Comparison of ENCODE assay signal across 8 mouse cellular contexts in genomic region chr2:38433736-38434135, GRCm38 (mm10).
DNase-seq lines count a peak whose midpoint lies in the region; ATAC-seq and TF ChIP-seq lines count a peak whose summit lies in the region.

No protein-coding gene starts in this region.

- TF ChIP-seq EP300 in stomach, postnatal 0 days (optimal IDR thresholded peaks at IDR 0.05), result no peak

- H3K27me3 ChIP-seq in stomach, postnatal 0 days (ENCODE audit: control insufficient read depth, insufficient read depth, low read length), result no peaks in the 10 kb centered on the region

- DNase-seq in gastrocnemius, adult 18-20 months (ENCODE audit: low spot score), result peak; percentile 26
- DNase-seq in gastrocnemius, postnatal 10 days, result no peak
- peak; percentile 14 for DNase-seq in thymus, postnatal 4 days
- no peak for DNase-seq in thymus, postnatal 36 days
- DNase-seq in heart, postnatal 36 days, result peak; percentile 14 to 17
- no peak for DNase-seq in stomach, postnatal 0 days (ENCODE audit: low spot score)
- DNase-seq in urinary bladder, postnatal 25 days (ENCODE audit: low spot score), result no peak
- DNase-seq in right cerebral cortex, postnatal 14 days, result no peak

- H3K36me3 ChIP-seq in stomach, postnatal 0 days (ENCODE audit: control insufficient read depth, insufficient read depth, low read length), result no peaks in the 10 kb centered on the region

- intact Hi-C loops in heart, postnatal 36 days (cut with DNase I), result loop anchor here (5.0 kb wide), 2 partner anchors 184 to 304 kb away; no protein-coding TSS in a partner anchor

- peak; percentile 86 for TF ChIP-seq CTCF in stomach, postnatal 0 days (IDR thresholded peaks at IDR 0.05; ENCODE audit: low read depth)

- WGBS in stomach, postnatal 0 days, result 15% methylated on average over 3 of the region's 3 CpGs

- no peaks in the 10 kb centered on the region for H3K4me1 ChIP-seq in stomach, postnatal 0 days (replicated peaks; ENCODE audit: control insufficient read depth, insufficient read depth)

- H3K27ac ChIP-seq in stomach, postnatal 0 days (replicated peaks), result no peak overlapping the region

- H3K4me2 ChIP-seq in stomach, postnatal 0 days (replicated peaks; ENCODE audit: low read depth), result no peak overlapping the region

- H3K4me3 ChIP-seq in stomach, postnatal 0 days (ENCODE audit: low read depth, low read length), result no peak overlapping the region

- H3K9ac ChIP-seq in stomach, postnatal 0 days (ENCODE audit: low read length), result no peak overlapping the region

- ATAC-seq in stomach, postnatal 0 days (ENCODE audit: low FRiP score, low TSS enrichment), result no peak

- H3K9me3 ChIP-seq in stomach, postnatal 0 days (ENCODE audit: control insufficient read depth, low read length), result no peaks in the 10 kb centered on the region

Comparison
In these comparisons a context has a peak if more than half of its experiments do, and no peak if none do; other contexts are left out.
1. DNase-seq: peak in gastrocnemius, adult 18-20 months (single experiment), thymus, postnatal 4 days (single experiment) and heart, postnatal 36 days (2 of 2); none in gastrocnemius, postnatal 10 days (single experiment), thymus, postnatal 36 days (0 of 2), stomach, postnatal 0 days (single experiment), urinary bladder, postnatal 25 days (single experiment) and right cerebral cortex, postnatal 14 days (single experiment).